Mouse (Mus musculus): ENCODE measurements around the gene Zfp53. TPM values are rescaled to one million over a fixed set of nuclear protein-coding genes. Genes with fewer than 3 reads are reported as not detected.

Zfp53 gene
- polyA plus RNA-seq (2014; fragmentation: Illumina TruSeq; extraction: RNeasy Lipid Tissue Mini Kit (QIAGEN cat#74804)) = 57.2 TPM

GRCm38 (mm10) chr17:21488760-21489499, at the start of gene Zfp53:
TSS of gene Zfp53 (plus strand) at chr17:21488998.

DNA sequence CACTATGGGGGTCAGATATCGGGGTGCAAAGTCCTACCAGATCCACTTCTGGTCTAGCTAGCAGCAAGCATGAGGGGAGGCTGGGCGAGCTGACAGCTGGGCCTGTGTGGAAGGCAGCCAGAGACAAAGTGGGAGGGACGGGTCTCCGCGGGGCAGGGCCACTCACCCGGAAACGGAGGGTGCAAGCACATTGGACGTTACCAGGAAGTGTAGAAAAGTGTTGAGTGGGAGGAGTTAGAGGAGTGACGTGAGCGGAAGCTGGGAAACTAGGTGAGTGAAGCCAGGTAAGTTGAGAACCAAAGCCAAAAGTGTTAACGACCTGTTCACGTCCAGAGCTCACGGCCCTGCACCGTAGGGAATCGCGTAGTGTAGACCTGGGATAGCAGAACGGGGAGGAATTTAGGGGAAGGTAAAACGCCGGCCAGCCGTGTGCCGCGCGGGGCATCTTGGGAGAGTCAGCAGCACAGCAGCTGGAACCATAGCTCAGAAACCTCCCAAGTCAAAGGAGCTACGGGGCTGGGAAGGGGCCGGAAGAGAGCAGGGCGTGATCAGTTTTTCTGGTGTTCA, 38.6 kb upstream of the Zfp53 start, which contains the start of gene Zfp51:
Gene Zfp51 (plus strand): TSS at position 237 of the 567 bp plus-strand sequence.

GRCm38 (mm10) chr17:21535096-21536001, 46.6 kb downstream of the Zfp53 start, which contains the start of gene Zfp52:
TSS of gene Zfp52 (plus strand) at chr17:21535539.

Other genes starting within 250 kb of the Zfp53 start
- gene Vmn1r235, start 232.6 kb upstream of the Zfp53 start, polyA plus RNA-seq (2014; fragmentation: Illumina TruSeq; extraction: RNeasy Lipid Tissue Mini Kit (QIAGEN cat#74804)) = not detected
- not detected for gene Vmn1r236, start 206.1 kb upstream of the Zfp53 start, polyA plus RNA-seq (2014; fragmentation: Illumina TruSeq; extraction: RNeasy Lipid Tissue Mini Kit (QIAGEN cat#74804))
- gene Vmn1r237, start 177.1 kb upstream of the Zfp53 start, polyA plus RNA-seq (2014; fragmentation: Illumina TruSeq; extraction: RNeasy Lipid Tissue Mini Kit (QIAGEN cat#74804)) = not detected
- 50.4 TPM for gene Zfp677, start 105.2 kb upstream of the Zfp53 start, polyA plus RNA-seq (2014; fragmentation: Illumina TruSeq; extraction: RNeasy Lipid Tissue Mini Kit (QIAGEN cat#74804))
- gene Zfp54, start 65.8 kb upstream of the Zfp53 start, polyA plus RNA-seq (2014; fragmentation: Illumina TruSeq; extraction: RNeasy Lipid Tissue Mini Kit (QIAGEN cat#74804)) = 20.8 TPM
- gene Zfp51, start 38.6 kb upstream of the Zfp53 start, polyA plus RNA-seq (2014; fragmentation: Illumina TruSeq; extraction: RNeasy Lipid Tissue Mini Kit (QIAGEN cat#74804)) = 72.9 TPM
- 124 TPM for gene Zfp52, start 46.5 kb downstream of the Zfp53 start, polyA plus RNA-seq (2014; fragmentation: Illumina TruSeq; extraction: RNeasy Lipid Tissue Mini Kit (QIAGEN cat#74804))
- gene Zfp948, start 78.0 kb downstream of the Zfp53 start, polyA plus RNA-seq (2014; fragmentation: Illumina TruSeq; extraction: RNeasy Lipid Tissue Mini Kit (QIAGEN cat#74804)) = 30.2 TPM
- 35.0 TPM for gene Zfp983, start 161.6 kb downstream of the Zfp53 start, polyA plus RNA-seq (2014; fragmentation: Illumina TruSeq; extraction: RNeasy Lipid Tissue Mini Kit (QIAGEN cat#74804))
- gene Gm10226, start 202.9 kb downstream of the Zfp53 start, polyA plus RNA-seq (2014; fragmentation: Illumina TruSeq; extraction: RNeasy Lipid Tissue Mini Kit (QIAGEN cat#74804)) = 56.9 TPM
- gene Zfp760, start 218.7 kb downstream of the Zfp53 start, polyA plus RNA-seq (2014; fragmentation: Illumina TruSeq; extraction: RNeasy Lipid Tissue Mini Kit (QIAGEN cat#74804)) = 45.1 TPM
- 56.4 TPM for gene Zfp229, start 241.8 kb downstream of the Zfp53 start, polyA plus RNA-seq (2014; fragmentation: Illumina TruSeq; extraction: RNeasy Lipid Tissue Mini Kit (QIAGEN cat#74804))

Measured in ovary, adult 10 weeks (tissue).